Mouse (Mus musculus): ENCODE results near the gene Snx30.

- no peak for TF ChIP-seq CTCF (IDR thresholded peaks at IDR 0.05; ENCODE audit: low read depth, low read length)
- TF ChIP-seq POLR2A (IDR thresholded peaks at IDR 0.05; ENCODE audit: extremely low read depth, insufficient read depth, low read length) = no peak
These were observed 64.8 kb downstream of the Snx30 start for GRCm38 (mm10) chr4:59870433-59870832.

Measured in liver, adult 2 months (tissue).